8 mouse cellular contexts compared by ENCODE assay signal in the genomic region with DNA sequence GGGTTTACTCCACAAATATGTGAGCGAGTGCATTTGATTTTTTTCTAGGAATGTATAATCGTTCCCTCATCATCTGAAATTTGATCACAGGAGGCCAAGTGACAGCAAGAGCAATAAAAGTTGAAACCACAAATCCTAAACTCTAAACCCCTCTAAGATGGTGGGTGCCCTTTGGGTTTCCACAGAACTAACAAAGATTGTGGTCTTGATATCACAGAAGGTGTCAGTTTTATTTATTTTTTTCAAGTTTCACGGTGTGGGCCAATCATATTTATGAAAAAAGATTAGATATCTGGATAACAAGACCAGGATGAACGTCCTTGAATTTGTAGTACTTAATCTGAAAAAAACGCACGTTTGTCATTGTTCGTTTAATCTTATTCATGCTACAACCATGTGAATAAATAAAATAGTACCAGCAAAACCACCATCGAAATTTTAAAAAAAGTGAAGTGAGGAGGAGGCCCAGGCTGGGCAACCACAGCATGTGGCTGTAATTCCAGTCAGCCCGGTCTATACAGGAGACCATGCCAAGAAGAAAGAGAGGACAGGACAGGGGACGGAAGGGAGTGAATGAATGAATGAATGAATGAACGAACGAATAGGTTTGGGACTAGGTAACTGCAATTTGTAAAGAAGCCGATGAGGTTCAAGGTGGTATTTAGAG. TPM values are rescaled to one million over a fixed set of nuclear protein-coding genes. Genes with fewer than 3 reads are reported as not detected.
DNase-seq lines count a peak whose midpoint lies in the region; ATAC-seq and TF ChIP-seq lines count a peak whose summit lies in the region.

No protein-coding gene starts in this region.

- H3K36me3 ChIP-seq in embryonic facial prominence, embryonic 12.5 days: no peaks in the 10 kb centered on the region
- no peaks in the 10 kb centered on the region for H3K36me3 ChIP-seq in intestine, postnatal 0 days (ENCODE audit: control insufficient read depth, insufficient read depth)
- H3K36me3 ChIP-seq in neural tube, embryonic 14.5 days (ENCODE audit: control insufficient read depth, insufficient read depth, low read length): no peaks in the 10 kb centered on the region

- peak; percentile 49; the same call in 1 of the 2 replicates for ATAC-seq in embryonic facial prominence, embryonic 12.5 days (ENCODE audit: insufficient number of reproducible peaks, insufficient read depth, low FRiP score, low TSS enrichment)
- 0 out of 2 replicates have a peak, but pooled peaks have one; percentile 14 for ATAC-seq in intestine, postnatal 0 days
- ATAC-seq in neural tube, embryonic 14.5 days (ENCODE audit: low read depth): peak; percentile 57

- peak overlapping the region; percentile 92 for H3K9ac ChIP-seq in embryonic facial prominence, embryonic 12.5 days
- peak overlapping the region; percentile 73 for H3K9ac ChIP-seq in intestine, postnatal 0 days (ENCODE audit: low read depth, low read length)
- H3K9ac ChIP-seq in neural tube, embryonic 14.5 days (replicated peaks; ENCODE audit: low read depth, low read length): peak overlapping the region; percentile 94

- peak in 1 of 2 experiments; percentile 11 for DNase-seq in layer of hippocampus, adult 2 months (ENCODE audit: low spot score in 2 of 2)
- no peak for DNase-seq in layer of hippocampus, postnatal 36 days
- no peak for DNase-seq in layer of hippocampus, postnatal 10 days (ENCODE audit: low spot score in 2 of 2)
- DNase-seq in cerebellum, postnatal 4 days (ENCODE audit: low spot score in 2 of 2): no peak
- DNase-seq in lung, postnatal 14 days: no peak

- no peaks in the 10 kb centered on the region for H3K27me3 ChIP-seq in embryonic facial prominence, embryonic 12.5 days
- no peaks in the 10 kb centered on the region for H3K27me3 ChIP-seq in intestine, postnatal 0 days (replicated peaks; ENCODE audit: control insufficient read depth, insufficient read depth, low read length)
- H3K27me3 ChIP-seq in neural tube, embryonic 14.5 days (ENCODE audit: control insufficient read depth, insufficient read depth, low read length): no peaks in the 10 kb centered on the region

- TF ChIP-seq CTCF in layer of hippocampus, adult 2 months (conservative IDR thresholded peaks at IDR 0.05): no peak
- TF ChIP-seq CTCF in intestine, postnatal 0 days (IDR thresholded peaks at IDR 0.05; ENCODE audit: low read depth): no peak

- H3K4me2 ChIP-seq in embryonic facial prominence, embryonic 12.5 days (replicated peaks): peak overlapping the region; percentile 60
- peak overlapping the region; percentile 99 for H3K4me2 ChIP-seq in intestine, postnatal 0 days (replicated peaks; ENCODE audit: low read depth)
- H3K4me2 ChIP-seq in neural tube, embryonic 14.5 days (ENCODE audit: low read depth, low read length): peak overlapping the region; percentile 47

- H3K4me1 ChIP-seq in embryonic facial prominence, embryonic 12.5 days: peaks cover 10% of the 10 kb centered on the region
- no peaks in the 10 kb centered on the region for H3K4me1 ChIP-seq in intestine, postnatal 0 days (replicated peaks; ENCODE audit: control insufficient read depth, insufficient read depth, low read length)
- peaks cover 6% of the 10 kb centered on the region; the same call in 1 of the 2 replicates for H3K4me1 ChIP-seq in neural tube, embryonic 14.5 days (ENCODE audit: control insufficient read depth, insufficient read depth, low read length)

- H3K9me3 ChIP-seq in embryonic facial prominence, embryonic 12.5 days: no peaks in the 10 kb centered on the region
- H3K9me3 ChIP-seq in intestine, postnatal 0 days (ENCODE audit: control insufficient read depth): no peaks in the 10 kb centered on the region
- no peaks in the 10 kb centered on the region for H3K9me3 ChIP-seq in neural tube, embryonic 14.5 days (ENCODE audit: control insufficient read depth, low read length)

- 12% methylated on average over 13 of the region's 13 CpGs for WGBS in embryonic facial prominence, embryonic 12.5 days
- 21% methylated on average over 13 of the region's 13 CpGs for WGBS in intestine, postnatal 0 days
- WGBS in neural tube, embryonic 14.5 days: 21% methylated on average over 13 of the region's 13 CpGs

- peak overlapping the region; percentile 78 for H3K4me3 ChIP-seq in layer of hippocampus, adult 2 months
- peak overlapping the region; percentile 94 for H3K4me3 ChIP-seq in embryonic facial prominence, embryonic 12.5 days
- peak overlapping the region; percentile 93 for H3K4me3 ChIP-seq in intestine, postnatal 0 days (ENCODE audit: low read depth, low read length)
- H3K4me3 ChIP-seq in neural tube, embryonic 14.5 days (ENCODE audit: low read depth, low read length): peak overlapping the region; percentile 89

- peak overlapping the region; percentile 98 for H3K27ac ChIP-seq in layer of hippocampus, adult 2 months
- peak overlapping the region; percentile 96 for H3K27ac ChIP-seq in embryonic facial prominence, embryonic 12.5 days
- H3K27ac ChIP-seq in intestine, postnatal 0 days (ENCODE audit: low read depth, low read length): peak overlapping the region; percentile 70; the same call in 1 of the 2 replicates
- peak overlapping the region; percentile 98 for H3K27ac ChIP-seq in neural tube, embryonic 14.5 days (ENCODE audit: low read depth, low read length)

RNA-seq across cellular contexts. Expression of gene Abi2, which starts 0.8 kb away (rescaled TPM):
- 100 to 1,000 TPM; 367 to 372 TPM for total RNA-seq in layer of hippocampus, adult 2 months (2021)
- 100 to 1,000 TPM; 350 to 363 TPM for total RNA-seq in layer of hippocampus, postnatal 36 days (2021)
- polyA plus RNA-seq in embryonic facial prominence, embryonic 12.5 days (2016; fragmentation: Nextera tagmentation; extraction: Ambion mirVana): 32.0 and 32.2 TPM in 2 replicates
- 8.7 TPM in 2 replicates for polyA plus RNA-seq in intestine, postnatal 0 days (2015; fragmentation: Nextera tagmentation; extraction: Ambion mirVana)
- polyA plus RNA-seq in neural tube, embryonic 14.5 days (2014; fragmentation: Nextera tagmentation; extraction: Ambion mirVana): 103 and 106 TPM in 2 replicates
- 100 to 1,000 TPM; 334 to 411 TPM for total RNA-seq in layer of hippocampus, postnatal 10 days (2021)

Comparison
In these comparisons a context has a peak if more than half of its experiments do, and no peak if none do; other contexts are left out.
1. H3K4me2 ChIP-seq: peak in every context shown above with its lines; median percentile 99 in intestine, postnatal 0 days; 60 in embryonic facial prominence, embryonic 12.5 days; 47 in neural tube, embryonic 14.5 days.